Mouse (Mus musculus): ENCODE measurements around the gene Epn2. TPM values are rescaled to one million over a fixed set of nuclear protein-coding genes. Genes with fewer than 3 reads are reported as not detected.
A peak's percentile ranks its signal among the peaks of the same experiment; 100 is the strongest.

Gene Epn2
- polyA plus RNA-seq, 2 experiments from 2014 or later = 0.26 to 0.86 TPM

GRCm38 (mm10) chr11:61536952-61537351 lies 42.5 kb downstream of the Epn2 start:
- no peak for ATAC-seq

GRCm38 (mm10) chr11:61535530-61535929 lies 44.0 kb downstream of the Epn2 start:
- no peak for ATAC-seq

GRCm38 (mm10) chr11:61533571-61533970 lies 45.9 kb downstream of the Epn2 start:
- no peak for ATAC-seq

- ATAC-seq = no peak
These were observed 46.7 kb downstream of the Epn2 start for GRCm38 (mm10) chr11:61532820-61533219.

GRCm38 (mm10) chr11:61529268-61529713 lies 50.2 kb downstream of the Epn2 start:
- no peak for ATAC-seq

GRCm38 (mm10) chr11:61526872-61527271 lies 52.6 kb downstream of the Epn2 start:
- ATAC-seq = no peak

GRCm38 (mm10) chr11:61519484-61520107 lies 59.9 kb downstream of the Epn2 start:
- no peak for ATAC-seq

GRCm38 (mm10) chr11:61518871-61519270 lies 60.6 kb downstream of the Epn2 start:
- no peak for ATAC-seq

- ATAC-seq = no peak
These were observed 61.5 kb downstream of the Epn2 start for GRCm38 (mm10) chr11:61517971-61518370.

- ATAC-seq = no peak
These were observed 64.5 kb downstream of the Epn2 start for GRCm38 (mm10) chr11:61514953-61515352.

GRCm38 (mm10) chr11:61504713-61505257 lies 74.7 kb downstream of the Epn2 start, which contains the start of gene B9d1:
Gene B9d1, plus strand, starts transcription at chr11:61505144.
- ATAC-seq = peak; percentile 90

GRCm38 (mm10) chr11:61503933-61504332 lies 75.6 kb downstream of the Epn2 start:
- ATAC-seq = no peak

GRCm38 (mm10) chr11:61498736-61499504 lies 80.6 kb downstream of the Epn2 start:
- ATAC-seq = no peak

GRCm38 (mm10) chr11:61497490-61497889 lies 82.0 kb downstream of the Epn2 start:
- ATAC-seq = no peak

- no peak for ATAC-seq
These were observed 84.0 kb downstream of the Epn2 start for GRCm38 (mm10) chr11:61495528-61495927.

- peak; percentile 94 for ATAC-seq
These were observed 85.1 kb downstream of the Epn2 start, which contains the start of gene Mapk7 for GRCm38 (mm10) chr11:61494129-61494997. Gene Mapk7, minus strand, starts transcription at chr11:61494406.

- ATAC-seq = peak; percentile 44
These were observed 85.9 kb downstream of the Epn2 start for GRCm38 (mm10) chr11:61493525-61494128.

GRCm38 (mm10) chr11:61492749-61493401 lies 86.6 kb downstream of the Epn2 start:
- ATAC-seq = no peak

GRCm38 (mm10) chr11:61490944-61491520 lies 88.5 kb downstream of the Epn2 start:
- ATAC-seq = no peak

- no peak for ATAC-seq
These were observed 89.6 kb downstream of the Epn2 start for GRCm38 (mm10) chr11:61489874-61490273.

- no peak for ATAC-seq
These were observed 90.4 kb downstream of the Epn2 start for GRCm38 (mm10) chr11:61489085-61489484.
